Mouse (Mus musculus): ENCODE measurements at regions not wholly inside any gene's neighbourhood (a gene's known extent, or its start where the extent isn't known, plus 50 kb on each side); places are given as distances from the start of the nearest gene placed in this dataset.

GRCm38 (mm10) chr16:86644912-86645312, 709.1 kb upstream of the N6amt1 start:
- WGBS, result 53% methylated on average over 2 of the region's 2 CpGs
- Histone ChIP-seq H3K9ac (replicated peaks; ENCODE audit: low read length) (no peak overlapping the region), H3K27ac (replicated peaks; ENCODE audit: low read depth, low read length) (no peak overlapping the region), H3K4me1 (ENCODE audit: control insufficient read depth, insufficient read depth, low read length) (no peaks in the 10 kb centered on the region), H3K9me3 (ENCODE audit: control insufficient read depth, low read length) (no peaks in the 10 kb centered on the region), H3K36me3 (ENCODE audit: control insufficient read depth, insufficient read depth, low read length) (no peaks in the 10 kb centered on the region), H3K4me2 (ENCODE audit: low read length) (no peak overlapping the region), H3K27me3 (ENCODE audit: control insufficient read depth, insufficient read depth, low read length) (no peaks in the 10 kb centered on the region), H3K4me3 (replicated peaks; ENCODE audit: low read depth, low read length) (no peak overlapping the region)
- DNase-seq (peak; percentile 86), ATAC-seq (ENCODE audit: low FRiP score, low TSS enrichment) (peak; percentile 60)

DNA sequence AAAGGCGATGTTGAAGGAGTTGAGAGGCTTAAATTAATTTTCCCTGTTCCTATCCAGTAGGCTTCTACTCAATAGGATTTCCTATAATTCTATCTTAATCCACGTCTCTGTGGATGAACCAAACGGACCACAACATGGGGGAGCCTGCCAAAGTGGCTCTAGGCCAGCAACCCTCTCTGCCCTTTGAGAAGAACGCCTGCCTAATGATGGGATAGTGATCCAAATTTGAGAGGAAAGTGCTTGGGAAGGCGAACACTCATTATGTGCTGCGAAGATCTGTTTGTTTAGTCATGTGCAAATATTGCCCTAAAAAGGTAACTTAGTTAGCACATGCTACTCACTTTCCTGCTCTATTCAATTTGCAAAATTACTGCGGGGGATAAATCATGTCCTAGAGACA, 702.5 kb upstream of the Adamts5 start:
- DNase-seq (peak; percentile 1), ATAC-seq (ENCODE audit: low FRiP score, low TSS enrichment) (no peak)

DNA sequence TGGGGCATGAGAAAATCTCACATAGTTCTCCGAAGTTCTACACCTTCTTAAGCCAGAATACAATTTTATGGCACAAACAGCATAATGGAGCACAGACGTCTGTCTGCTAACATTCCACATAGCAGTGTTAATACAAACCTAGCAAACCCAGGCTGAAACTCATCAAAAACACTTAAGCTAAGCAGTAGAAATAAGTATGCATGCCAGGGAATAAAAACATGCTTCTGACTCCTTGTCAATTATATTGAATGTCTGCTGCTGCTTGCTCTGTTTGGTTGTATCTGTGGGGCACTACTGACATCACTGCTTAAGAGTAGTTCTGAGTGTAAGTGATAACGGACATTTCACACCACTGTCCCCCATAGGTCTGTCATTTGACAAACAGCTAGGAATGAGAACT, 693.4 kb upstream of the Adamts5 start:
- no peaks in the 10 kb centered on the region for H3K9me3 ChIP-seq (ENCODE audit: control insufficient read depth, low read length)
- no peak overlapping the region for H3K4me2 ChIP-seq (ENCODE audit: low read length)
- no peak overlapping the region for H3K27ac ChIP-seq (replicated peaks; ENCODE audit: low read depth, low read length)
- no peak for DNase-seq
- H3K4me1 ChIP-seq (ENCODE audit: control insufficient read depth, insufficient read depth, low read length), result no peaks in the 10 kb centered on the region
- H3K4me3 ChIP-seq (replicated peaks; ENCODE audit: low read depth, low read length), result no peak overlapping the region
- ATAC-seq (ENCODE audit: low FRiP score, low TSS enrichment), result no peak
- H3K27me3 ChIP-seq (ENCODE audit: control insufficient read depth, insufficient read depth, low read length), result no peaks in the 10 kb centered on the region
- H3K36me3 ChIP-seq (ENCODE audit: control insufficient read depth, insufficient read depth, low read length), result no peaks in the 10 kb centered on the region
- 78% methylated on average over 3 of the region's 3 CpGs for WGBS
- H3K9ac ChIP-seq (replicated peaks; ENCODE audit: low read length), result no peak overlapping the region

More for the DNA sequence above, 702.5 kb upstream of the Adamts5 start:
- H3K36me3 ChIP-seq (ENCODE audit: control insufficient read depth, insufficient read depth, low read length), result no peaks in the 10 kb centered on the region
- H3K4me1 ChIP-seq (ENCODE audit: control insufficient read depth, insufficient read depth, low read length), result no peaks in the 10 kb centered on the region
- H3K9ac ChIP-seq (replicated peaks; ENCODE audit: low read length), result no peak overlapping the region
- H3K4me3 ChIP-seq (replicated peaks; ENCODE audit: low read depth, low read length), result no peak overlapping the region
- no peaks in the 10 kb centered on the region for H3K9me3 ChIP-seq (ENCODE audit: control insufficient read depth, low read length)
- no peak overlapping the region for H3K27ac ChIP-seq (replicated peaks; ENCODE audit: low read depth, low read length)
- H3K27me3 ChIP-seq (ENCODE audit: control insufficient read depth, insufficient read depth, low read length), result no peaks in the 10 kb centered on the region
- 80% methylated on average over 7 of the region's 7 CpGs for WGBS
- no peak overlapping the region for H3K4me2 ChIP-seq (ENCODE audit: low read length)

- DNase-seq, result no peak
- Histone ChIP-seq H3K9me3 (ENCODE audit: control insufficient read depth, low read length) (no peaks in the 10 kb centered on the region), H3K27ac (replicated peaks; ENCODE audit: low read depth, low read length) (no peak overlapping the region), H3K4me2 (ENCODE audit: low read length) (no peak overlapping the region), H3K4me3 (replicated peaks; ENCODE audit: low read depth, low read length) (no peak overlapping the region), H3K27me3 (ENCODE audit: control insufficient read depth, insufficient read depth, low read length) (no peaks in the 10 kb centered on the region), H3K4me1 (ENCODE audit: control insufficient read depth, insufficient read depth, low read length) (no peaks in the 10 kb centered on the region), H3K9ac (replicated peaks; ENCODE audit: low read length) (no peak overlapping the region), H3K36me3 (ENCODE audit: control insufficient read depth, insufficient read depth, low read length) (no peaks in the 10 kb centered on the region)
- WGBS, result 92% methylated on average over 4 of the region's 4 CpGs
- ATAC-seq (ENCODE audit: low FRiP score, low TSS enrichment), result no peak
These were observed 684.4 kb upstream of the Adamts5 start for GRCm38 (mm10) chr16:86586044-86586443.

DNA sequence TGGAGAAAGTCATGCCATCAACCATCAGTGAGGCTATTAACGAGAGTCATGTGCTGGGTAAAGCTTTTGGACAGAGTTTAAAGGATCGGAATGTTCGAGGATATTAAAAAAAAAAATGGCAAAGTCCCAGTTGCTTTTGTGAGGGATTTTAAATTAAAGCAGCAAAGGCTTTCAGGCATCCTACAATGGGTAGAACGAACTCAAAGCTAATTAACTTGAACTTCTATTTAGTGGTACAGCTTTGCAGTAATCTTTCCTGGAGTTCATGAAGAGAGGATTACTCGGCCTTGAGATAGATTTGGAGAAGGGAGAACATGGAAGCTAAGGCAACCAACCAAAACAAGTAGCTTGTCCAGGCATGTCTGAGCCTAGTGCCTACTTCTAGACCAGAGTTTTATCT, 676.7 kb upstream of the Adamts5 start:
- H3K4me1 ChIP-seq (ENCODE audit: control insufficient read depth, insufficient read depth, low read length), result no peaks in the 10 kb centered on the region
- H3K4me3 ChIP-seq (replicated peaks; ENCODE audit: low read depth, low read length), result no peak overlapping the region
- no peaks in the 10 kb centered on the region for H3K36me3 ChIP-seq (ENCODE audit: control insufficient read depth, insufficient read depth, low read length)
- no peaks in the 10 kb centered on the region for H3K27me3 ChIP-seq (ENCODE audit: control insufficient read depth, insufficient read depth, low read length)
- ATAC-seq (ENCODE audit: low FRiP score, low TSS enrichment) (no peak), DNase-seq (no peak)
- H3K4me2 ChIP-seq (ENCODE audit: low read length), result no peak overlapping the region
- no peaks in the 10 kb centered on the region for H3K9me3 ChIP-seq (ENCODE audit: control insufficient read depth, low read length)
- WGBS, result 67% methylated on average over 5 of the region's 5 CpGs
- no peak overlapping the region for H3K27ac ChIP-seq (replicated peaks; ENCODE audit: low read depth, low read length)
- no peak overlapping the region for H3K9ac ChIP-seq (replicated peaks; ENCODE audit: low read length)

GRCm38 (mm10) chr16:86547465-86548043, 645.9 kb upstream of the Adamts5 start:
- no peak overlapping the region for H3K9ac ChIP-seq (replicated peaks; ENCODE audit: low read length)
- H3K27me3 ChIP-seq (ENCODE audit: control insufficient read depth, insufficient read depth, low read length), result no peaks in the 10 kb centered on the region
- H3K4me2 ChIP-seq (ENCODE audit: low read length), result no peak overlapping the region
- 92% methylated on average over 4 of the region's 4 CpGs for WGBS
- no peaks in the 10 kb centered on the region for H3K4me1 ChIP-seq (ENCODE audit: control insufficient read depth, insufficient read depth, low read length)
- ATAC-seq (ENCODE audit: low FRiP score, low TSS enrichment) (no peak), DNase-seq (no peak)
- H3K4me3 ChIP-seq (replicated peaks; ENCODE audit: low read depth, low read length), result no peak overlapping the region
- no peaks in the 10 kb centered on the region for H3K9me3 ChIP-seq (ENCODE audit: control insufficient read depth, low read length)
- H3K27ac ChIP-seq (replicated peaks; ENCODE audit: low read depth, low read length), result no peak overlapping the region
- H3K36me3 ChIP-seq (ENCODE audit: control insufficient read depth, insufficient read depth, low read length), result no peaks in the 10 kb centered on the region

DNA sequence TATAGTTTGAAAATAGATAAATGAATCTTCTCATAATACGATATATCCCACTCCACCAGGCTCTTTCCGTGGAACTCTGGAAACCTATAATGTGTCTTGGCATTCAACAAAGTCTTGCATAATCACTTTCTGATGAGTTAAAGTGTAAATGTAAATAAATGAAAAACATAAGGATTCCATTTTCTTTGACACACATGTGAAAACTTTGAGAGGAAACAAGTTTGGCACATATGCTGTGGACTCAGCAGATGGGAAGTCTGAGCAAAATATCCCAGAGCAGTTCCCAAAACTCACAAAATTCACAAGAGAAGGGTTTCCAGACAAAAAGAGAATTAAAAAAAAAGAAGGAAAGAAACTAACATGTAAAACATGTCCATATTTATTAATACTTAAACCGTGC, 645.3 kb upstream of the Adamts5 start:
- ATAC-seq (ENCODE audit: low FRiP score, low TSS enrichment), result no peak

DNA sequence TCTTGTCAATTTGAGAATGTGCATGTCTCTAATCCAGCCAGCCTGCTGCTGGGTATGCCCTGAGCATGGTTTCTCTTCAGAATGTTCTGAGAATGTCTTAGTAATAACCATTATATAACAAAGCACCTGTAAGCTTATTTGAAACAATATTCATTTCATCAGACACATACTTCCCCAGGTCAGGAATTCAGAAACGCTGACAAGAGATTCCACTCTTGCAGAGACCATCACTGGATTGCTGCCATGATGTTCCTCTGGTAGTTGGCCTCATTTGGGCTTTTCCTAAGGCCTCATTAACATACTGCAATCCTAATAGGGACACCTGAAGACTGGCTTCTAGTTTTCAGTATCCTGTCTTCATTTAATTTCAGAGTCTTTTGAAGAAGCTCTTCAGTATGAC, 642.5 kb upstream of the Adamts5 start:
- Histone ChIP-seq H3K4me3 (replicated peaks; ENCODE audit: low read depth, low read length) (no peak overlapping the region), H3K27ac (replicated peaks; ENCODE audit: low read depth, low read length) (no peak overlapping the region), H3K4me2 (ENCODE audit: low read length) (no peak overlapping the region), H3K9me3 (ENCODE audit: control insufficient read depth, low read length) (no peaks in the 10 kb centered on the region), H3K27me3 (ENCODE audit: control insufficient read depth, insufficient read depth, low read length) (no peaks in the 10 kb centered on the region), H3K9ac (replicated peaks; ENCODE audit: low read length) (no peak overlapping the region), H3K36me3 (ENCODE audit: control insufficient read depth, insufficient read depth, low read length) (no peaks in the 10 kb centered on the region), H3K4me1 (ENCODE audit: control insufficient read depth, insufficient read depth, low read length) (no peaks in the 10 kb centered on the region)
- DNase-seq (no peak), ATAC-seq (ENCODE audit: low FRiP score, low TSS enrichment) (no peak)
- 82% methylated on average over 1 of the region's 1 CpGs for WGBS

More for the DNA sequence above, 645.3 kb upstream of the Adamts5 start:
- Histone ChIP-seq H3K36me3 (ENCODE audit: control insufficient read depth, insufficient read depth, low read length) (no peaks in the 10 kb centered on the region), H3K9me3 (ENCODE audit: control insufficient read depth, low read length) (no peaks in the 10 kb centered on the region), H3K9ac (replicated peaks; ENCODE audit: low read length) (no peak overlapping the region), H3K4me1 (ENCODE audit: control insufficient read depth, insufficient read depth, low read length) (no peaks in the 10 kb centered on the region), H3K27ac (replicated peaks; ENCODE audit: low read depth, low read length) (no peak overlapping the region), H3K4me2 (ENCODE audit: low read length) (no peak overlapping the region), H3K4me3 (replicated peaks; ENCODE audit: low read depth, low read length) (no peak overlapping the region), H3K27me3 (ENCODE audit: control insufficient read depth, insufficient read depth, low read length) (no peaks in the 10 kb centered on the region)
- DNase-seq, result no peak
- 95% methylated on average over 3 of the region's 3 CpGs for WGBS

DNA sequence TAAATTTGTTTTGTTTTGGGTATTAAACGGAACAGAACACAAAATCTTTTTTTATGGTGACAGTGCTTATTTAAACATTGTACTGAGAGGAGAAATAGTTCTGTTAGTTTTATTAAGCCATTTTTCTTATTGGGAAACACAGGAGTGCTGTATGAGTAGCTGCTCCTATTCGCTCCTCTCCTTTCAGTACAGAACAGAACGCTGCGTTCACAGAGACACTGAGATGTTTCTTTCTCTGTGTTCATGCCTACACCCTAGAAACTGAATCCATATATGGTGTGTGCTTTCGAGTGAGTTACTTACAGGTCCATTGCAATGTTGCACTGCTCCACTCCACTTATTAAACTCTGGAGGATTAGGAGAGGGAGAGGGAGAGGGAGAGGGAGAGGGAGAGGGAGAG, 634.9 kb upstream of the Adamts5 start:
- WGBS, result 90% methylated on average over 5 of the region's 5 CpGs

More for the DNA sequence above, 634.9 kb upstream of the Adamts5 start:
- no peaks in the 10 kb centered on the region for H3K4me1 ChIP-seq (ENCODE audit: control insufficient read depth, insufficient read depth, low read length)
- ATAC-seq (ENCODE audit: low FRiP score, low TSS enrichment), result no peak
- no peak overlapping the region for H3K4me2 ChIP-seq (ENCODE audit: low read length)
- no peaks in the 10 kb centered on the region for H3K9me3 ChIP-seq (ENCODE audit: control insufficient read depth, low read length)
- H3K9ac ChIP-seq (replicated peaks; ENCODE audit: low read length), result no peak overlapping the region
- no peak overlapping the region for H3K27ac ChIP-seq (replicated peaks; ENCODE audit: low read depth, low read length)
- no peaks in the 10 kb centered on the region for H3K36me3 ChIP-seq (ENCODE audit: control insufficient read depth, insufficient read depth, low read length)
- H3K4me3 ChIP-seq (replicated peaks; ENCODE audit: low read depth, low read length), result no peak overlapping the region
- DNase-seq, result no peak
- H3K27me3 ChIP-seq (ENCODE audit: control insufficient read depth, insufficient read depth, low read length), result no peaks in the 10 kb centered on the region
